Mouse (Mus musculus) monocyte, adult 5-6 weeks (primary cell): Measurements from ENCODE around the gene Phf7. TPM values are rescaled to one million over a fixed set of nuclear protein-coding genes. Genes with fewer than 3 reads are reported as not detected.
A peak's percentile ranks its signal among the peaks of the same experiment; 100 is the strongest.

Source experiments
- ATAC-seq: fragments of 153-309, 156-312 bp; replicated peaks from 2 replicates; pipeline ENCODE4 v1.8.0; 2017; ENCODE audit warnings: mild to moderate bottlenecking; ENCODE audit not compliant: low TSS enrichment, insufficient number of reproducible peaks, severe bottlenecking, poor library complexity, low FRiP score
- total RNA-seq: library from RNA; stranded (forward); fragments of 200-1000, 200-491, 200-594 nt; gene quantifications from 3 replicates; pipeline ENCODE4 v1.2.3, GENCODE M21; 2017

The Phf7 gene
- total RNA-seq, result 13.2 to 19.6 TPM (median 14.0 TPM) in 3 replicates

DNA sequence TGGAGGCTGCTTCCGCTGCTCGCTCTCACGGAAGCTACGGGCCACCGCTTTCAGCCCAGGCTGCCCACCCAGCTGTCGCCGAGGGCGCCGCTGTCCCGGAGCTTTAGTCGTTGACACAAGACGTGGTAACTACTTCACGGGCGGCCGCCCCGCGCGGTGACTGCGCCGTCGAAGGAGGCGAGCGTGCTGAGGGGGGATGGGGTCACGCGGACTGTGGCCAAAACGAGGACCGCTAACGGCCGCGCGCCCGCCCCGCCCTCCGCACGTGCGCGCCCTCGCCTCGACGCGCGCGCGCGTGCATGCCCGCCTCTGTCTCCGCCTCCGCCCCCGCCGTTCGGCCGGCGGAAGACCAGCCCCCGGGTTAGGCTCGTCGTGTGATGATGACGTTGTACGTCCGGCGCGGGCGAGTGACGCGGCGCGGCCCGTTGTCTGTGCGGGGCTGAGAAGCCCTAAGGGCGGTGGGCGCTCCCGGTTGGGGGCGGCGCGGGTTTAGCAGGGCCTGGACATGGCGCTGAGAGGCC is at the start of gene Phf7, which contains the start of gene Bap1:
Gene Phf7 (minus strand): TSS at position 234 of the 521 bp plus-strand sequence.
Gene Bap1 (plus strand): TSS at position 367 of the 521 bp plus-strand sequence.
- ATAC-seq, result peak; percentile 86

DNA sequence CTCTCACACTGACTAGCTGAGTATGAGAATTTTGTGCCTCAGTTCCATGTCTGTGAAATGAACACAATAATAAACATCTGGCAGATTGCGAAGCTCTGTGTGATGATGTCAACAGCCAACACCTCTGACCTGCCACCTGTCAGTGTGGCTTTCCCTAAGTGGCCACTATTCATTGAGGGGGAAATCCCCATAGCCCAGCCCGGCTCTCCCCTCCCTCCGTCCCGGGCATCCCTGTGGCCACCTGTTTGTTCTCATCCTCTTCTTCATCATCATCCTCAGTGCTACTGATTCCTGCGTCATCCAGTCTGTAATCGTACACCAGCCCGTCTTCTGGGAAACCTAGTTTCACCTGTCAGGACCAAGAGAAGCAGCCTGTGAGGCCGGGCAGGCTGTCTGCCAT is 34.6 kb upstream of the Phf7 start:
- no peak for ATAC-seq

DNA sequence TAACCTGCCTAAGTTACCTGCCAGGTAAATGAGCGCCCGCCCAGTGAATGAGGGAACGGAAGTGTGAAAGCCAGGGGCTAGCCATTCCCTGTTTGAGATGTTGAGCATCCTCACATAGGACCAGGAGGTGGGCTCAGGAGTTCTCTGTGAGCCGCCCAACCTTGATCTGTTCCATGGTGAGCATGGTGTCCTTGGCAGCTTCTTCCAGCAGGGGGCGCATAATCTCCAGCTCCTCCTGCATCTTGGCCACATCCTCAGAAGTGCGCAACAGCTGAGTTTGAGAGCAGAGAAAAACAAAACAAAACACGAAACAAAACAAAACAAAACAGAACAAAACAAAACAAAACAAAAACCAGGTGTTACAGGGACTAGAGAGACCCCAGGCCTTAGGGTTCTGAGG is 21.0 kb upstream of the Phf7 start:
- peak; percentile 68 for ATAC-seq

- no peak for ATAC-seq
These were observed 20.0 kb upstream of the Phf7 start for GRCm38 (mm10) chr14:31271121-31271520.

GRCm38 (mm10) chr14:31269456-31270100 is 18.5 kb upstream of the Phf7 start:
- no peak for ATAC-seq

GRCm38 (mm10) chr14:31268301-31269001 is 17.3 kb upstream of the Phf7 start:
- no peak for ATAC-seq

DNA sequence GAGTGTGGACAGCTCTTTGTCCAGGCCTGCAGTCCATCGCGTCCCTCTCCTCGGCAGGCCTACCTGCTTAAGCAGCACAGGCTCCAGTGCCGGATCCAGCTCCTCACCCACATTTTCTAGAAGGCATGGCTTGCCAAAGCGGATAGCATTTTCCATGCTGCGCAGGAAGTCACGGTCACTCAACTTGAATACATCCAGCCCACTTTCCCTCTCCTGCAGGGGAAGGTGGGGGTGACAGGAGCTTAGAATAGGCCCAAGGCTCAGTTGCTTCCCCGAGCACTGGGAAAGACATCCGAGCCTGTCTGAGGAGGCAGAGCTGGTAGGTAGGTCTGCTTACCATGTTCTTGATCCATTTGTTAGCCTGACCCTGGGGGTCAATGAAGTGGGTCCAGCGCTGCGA is 16.5 kb upstream of the Phf7 start:
- ATAC-seq, result no peak

DNA sequence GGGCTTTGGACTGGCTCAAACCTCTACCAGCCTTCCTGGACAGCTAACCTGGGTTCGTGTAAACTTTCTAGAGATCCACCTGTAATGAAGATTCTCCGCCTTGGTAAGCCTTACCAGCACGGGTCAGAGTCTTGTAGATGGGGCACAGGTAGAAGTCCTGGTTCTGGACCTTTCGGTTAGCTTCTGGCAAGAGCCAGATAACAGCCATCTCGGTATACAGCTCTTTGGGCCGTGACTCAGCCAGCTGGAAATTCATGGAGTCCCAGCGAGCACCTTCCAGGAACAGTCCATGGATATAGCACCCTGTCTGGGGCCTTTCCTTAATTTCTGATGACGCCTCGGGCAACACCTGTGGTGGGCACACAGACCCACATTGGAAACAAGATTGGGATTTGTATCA is 9.8 kb upstream of the Phf7 start:
- ATAC-seq, result no peak

- ATAC-seq, result no peak
These were observed 9.3 kb upstream of the Phf7 start for GRCm38 (mm10) chr14:31260374-31260773.

GRCm38 (mm10) chr14:31258476-31259050 is 7.4 kb upstream of the Phf7 start:
- ATAC-seq, result no peak

DNA sequence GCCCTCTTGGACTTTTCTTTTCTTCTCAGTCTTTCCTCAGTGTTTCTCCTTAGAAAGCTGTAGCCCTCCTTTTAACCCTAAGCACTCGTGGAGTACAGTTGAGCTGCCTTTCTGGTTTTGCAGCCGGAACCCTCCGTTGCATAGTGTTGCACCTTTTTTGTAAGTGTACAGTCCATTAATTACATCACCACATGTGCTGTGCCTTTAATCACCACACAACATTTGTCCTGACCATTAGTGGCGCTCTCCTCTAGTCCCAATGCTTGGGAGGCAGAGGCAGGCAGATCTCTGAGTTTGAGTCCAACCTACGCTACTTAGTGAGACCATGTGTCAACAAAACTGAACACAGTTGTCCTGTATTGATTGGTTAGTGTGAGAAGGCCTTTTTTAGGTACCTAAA is 974 bp upstream of the Phf7 start:
- no peak for ATAC-seq

DNA sequence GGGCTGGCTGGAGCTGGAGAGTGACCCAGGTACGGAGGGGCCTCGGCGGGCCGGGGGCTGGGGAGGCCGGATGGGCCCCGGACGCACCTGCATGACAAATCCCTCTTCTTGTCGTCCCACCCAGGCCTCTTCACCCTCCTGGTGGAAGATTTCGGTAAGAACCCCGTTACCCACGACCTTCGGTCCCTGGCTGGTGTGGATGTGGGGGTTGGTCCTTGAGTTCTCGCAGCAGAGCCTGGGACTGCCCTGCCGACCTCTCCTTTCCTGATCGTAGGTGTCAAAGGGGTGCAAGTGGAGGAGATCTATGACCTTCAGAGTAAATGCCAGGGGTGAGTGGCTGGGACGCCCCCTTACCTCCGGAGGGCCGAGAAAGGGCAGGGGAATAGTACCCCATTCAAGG is 509 bp upstream of the Phf7 start:
- 0 out of 2 replicates have a peak, but pooled peaks have one; percentile 7 for ATAC-seq

DNA sequence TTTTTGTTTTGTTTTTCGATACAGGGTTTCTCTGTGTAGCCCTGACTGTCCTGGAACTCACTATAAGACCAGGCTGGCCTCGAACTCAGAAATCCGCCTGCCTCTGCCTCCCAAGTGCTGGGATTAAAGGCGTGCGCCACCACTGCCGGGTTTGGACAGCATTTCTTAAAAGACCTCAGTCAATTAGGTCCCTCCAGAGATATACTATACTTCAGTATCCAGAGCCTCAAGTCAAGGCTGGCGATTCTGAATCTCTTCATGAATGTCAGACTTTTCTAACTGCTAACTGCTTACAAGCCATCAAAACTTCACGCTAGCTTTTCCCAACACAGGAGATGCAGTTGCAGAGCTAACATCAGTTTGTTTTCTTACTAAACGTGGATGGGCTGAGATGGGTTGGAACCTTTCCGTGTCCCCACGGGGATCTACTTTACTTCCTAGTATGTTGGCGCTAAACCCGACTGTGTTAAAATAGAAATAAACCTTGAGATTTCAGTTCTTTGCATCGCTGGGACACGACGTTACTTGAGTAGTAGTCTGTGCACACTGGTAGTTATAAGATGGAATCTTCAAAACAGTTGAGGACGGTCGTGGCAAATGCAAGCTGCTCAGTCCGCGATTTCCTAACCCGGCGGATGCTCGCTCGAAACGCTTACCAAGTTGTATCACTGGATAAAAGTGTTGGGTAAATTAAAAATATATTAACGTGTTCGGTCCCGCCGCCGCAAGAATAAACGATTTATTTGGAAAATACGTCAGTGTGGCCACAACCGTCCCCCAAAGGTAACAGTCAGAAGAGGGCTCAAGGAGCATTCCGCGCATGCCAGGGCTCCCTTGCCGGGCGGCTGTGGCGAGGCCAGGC is 664 bp downstream of the Phf7 start:
- no peak; the same call in 1 of the 2 replicates for ATAC-seq

- ATAC-seq, result no peak
These were observed 2.7 kb downstream of the Phf7 start for GRCm38 (mm10) chr14:31248396-31248795.

GRCm38 (mm10) chr14:31245946-31246345 is 5.2 kb downstream of the Phf7 start:
- no peak for ATAC-seq

DNA sequence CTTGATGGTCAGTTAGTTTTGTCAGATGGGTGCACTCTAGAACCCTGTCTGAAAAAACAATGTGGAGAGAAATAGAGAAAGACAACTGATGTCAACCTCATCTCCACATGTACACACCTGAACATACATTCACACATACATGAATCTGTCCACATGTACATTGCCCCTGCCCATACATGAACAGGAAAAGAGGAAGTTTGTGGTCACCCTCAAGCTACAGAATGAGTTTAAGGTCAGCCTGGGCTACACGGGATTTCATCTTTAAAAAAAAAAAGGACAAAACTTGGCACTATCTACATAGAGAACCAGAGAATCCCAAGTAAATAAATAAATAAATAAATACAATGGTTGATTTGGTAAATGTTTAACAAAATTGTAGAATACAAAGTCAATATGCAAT is 6.3 kb downstream of the Phf7 start:
- no peak for ATAC-seq

GRCm38 (mm10) chr14:31240528-31240927 is 10.6 kb downstream of the Phf7 start:
- ATAC-seq, result no peak

DNA sequence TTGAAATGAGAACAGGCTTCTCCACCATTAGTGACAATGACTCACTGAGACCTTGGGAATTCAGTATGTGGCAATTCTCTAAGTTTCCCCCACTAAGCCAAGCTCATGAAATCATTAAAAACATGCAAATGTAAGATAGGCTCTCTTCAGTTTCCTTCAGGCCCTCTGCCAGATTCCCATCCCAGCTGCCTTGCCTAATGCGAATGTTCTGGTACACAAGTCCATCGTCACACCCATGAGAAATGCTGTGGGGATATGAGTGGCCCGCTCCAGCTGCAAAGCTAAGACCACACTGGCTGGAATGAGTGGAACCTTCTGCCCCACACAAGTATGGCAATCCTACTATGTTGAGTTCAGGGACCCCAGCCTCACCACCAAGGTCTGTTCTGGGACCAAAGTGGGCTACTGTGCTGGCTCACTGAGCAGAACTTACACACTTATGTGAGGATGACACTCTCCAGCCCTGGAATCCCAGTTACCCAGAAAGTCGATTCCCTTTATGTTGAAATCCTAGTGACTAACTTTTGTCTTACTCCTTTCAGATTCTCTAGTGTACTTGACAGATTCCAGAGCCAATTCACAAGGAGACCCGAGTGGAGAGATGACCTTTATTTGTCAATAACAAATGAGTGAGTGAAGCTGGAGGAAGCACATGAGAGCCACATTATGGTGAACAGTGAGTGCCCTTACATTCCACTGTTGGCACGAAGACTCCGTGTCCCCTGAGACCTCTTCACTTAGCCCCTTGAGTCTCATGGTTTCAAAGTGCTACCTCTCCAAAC is 13.8 kb downstream of the Phf7 start:
- ATAC-seq, result no peak
